Mouse (Mus musculus) bone marrow, adult 2 months (tissue): ENCODE results near the gene Mov10l1.

Source experiments
- CTCF ChIP-seq: fragments of 200-500 bp; IDR thresholded peaks from 2 replicates; pipeline ENCODE4 v1.5.1; 2011; ENCODE audit warnings: low read length, control low read depth; ENCODE audit not compliant: control insufficient read depth, insufficient read depth
- POLR2A ChIP-seq: fragments of 200-500 bp; IDR thresholded peaks from 2 replicates; pipeline ENCODE4 v1.6.1; 2011; ENCODE audit warnings: low read depth, mild to moderate bottlenecking, control low read depth, low read length, borderline replicate concordance; ENCODE audit not compliant: control insufficient read depth

- no peak for TF ChIP-seq CTCF
- TF ChIP-seq POLR2A = peak; percentile 82; the same call in 1 of the 2 replicates
These were observed 106.0 kb downstream of the Mov10l1 start, which contains the start of gene Selenoo for GRCm38 (mm10) chr15:89088607-89089247.
